Mouse (Mus musculus) erythroblast, embryonic 14.5 days (primary cell): Measurements from ENCODE around the gene Runx3.

Experiments used
- GATA1 ChIP-seq: IDR thresholded peaks from 2 replicates; pipeline ENCODE4 v1.6.1; 2012; ENCODE audit warnings: low read length, inconsistent platforms, mixed read lengths
- TAL1 ChIP-seq: IDR thresholded peaks from 3 replicates; pipeline ENCODE4 v1.6.1; 2012; ENCODE audit warnings: low read length, inconsistent platforms, mixed read lengths

DNA sequence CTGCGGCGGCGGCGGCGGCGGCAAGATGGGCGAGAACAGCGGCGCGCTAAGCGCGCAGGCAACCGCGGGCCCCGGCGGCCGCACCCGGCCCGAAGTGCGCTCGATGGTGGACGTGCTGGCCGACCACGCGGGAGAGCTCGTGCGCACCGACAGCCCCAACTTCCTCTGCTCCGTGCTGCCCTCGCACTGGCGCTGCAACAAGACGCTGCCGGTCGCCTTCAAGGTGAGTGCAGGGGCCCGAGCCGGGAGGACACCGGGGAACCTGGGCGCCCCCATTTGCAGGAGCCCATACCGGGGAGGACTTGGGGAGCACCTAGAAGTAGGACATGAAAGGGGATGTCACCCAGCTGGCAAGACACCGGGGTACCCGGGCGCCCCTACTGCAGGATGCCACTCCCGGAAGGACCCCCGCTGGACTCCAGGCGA is 32.4 kb downstream of the Runx3 start:
- no peak for TF ChIP-seq GATA1
- TF ChIP-seq TAL1 = no peak
